Mouse (Mus musculus): ENCODE data around the gene Tpm1.
A peak's percentile ranks its signal among the peaks of the same experiment; 100 is the strongest.

Gene Tpm1

GRCm38 (mm10) chr9:67046881-67047605, 2.2 kb downstream of the Tpm1 start:
- DNase-seq (ENCODE audit: low read depth in 1 of 2, low spot score in 2 of 2), result no peak

DNA sequence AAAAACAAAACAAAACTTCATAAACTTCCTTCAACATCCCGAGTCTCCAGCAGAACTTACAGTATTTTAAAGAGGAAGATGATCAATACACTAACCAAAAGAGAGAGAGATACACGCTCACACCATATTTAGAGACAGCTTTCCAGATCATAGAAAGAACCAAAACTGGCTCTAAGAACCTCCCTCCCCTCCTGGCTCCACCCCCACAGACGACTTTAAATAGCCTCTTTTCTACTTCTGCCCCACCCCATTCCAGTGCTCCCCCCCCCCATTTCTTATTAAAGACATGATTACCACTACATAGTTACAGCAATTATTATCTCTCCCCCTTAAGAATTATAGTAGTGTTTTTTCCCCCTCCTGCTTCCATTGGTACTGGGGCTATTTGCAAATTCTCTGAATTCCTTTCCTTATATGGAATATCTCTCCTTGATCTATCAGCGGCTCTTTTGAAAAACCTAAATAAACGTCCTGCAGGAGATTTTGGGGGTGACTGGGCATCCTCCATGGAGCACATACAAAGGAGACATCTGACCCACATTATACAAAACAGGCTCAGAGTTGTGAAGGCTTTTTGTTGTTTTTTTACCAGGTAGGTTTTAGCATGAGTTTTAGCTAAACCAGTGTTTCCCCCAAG, 3.1 kb downstream of the Tpm1 start:
- DNase-seq (ENCODE audit: low read depth in 1 of 2, low spot score in 2 of 2), result no peak

- no peak for DNase-seq (ENCODE audit: low read depth in 1 of 2, low spot score in 2 of 2)
Measured at GRCm38 (mm10) chr9:67045306-67045675, 3.9 kb downstream of the Tpm1 start.

- DNase-seq (ENCODE audit: low read depth in 1 of 2, low spot score in 2 of 2), result no peak
Measured at GRCm38 (mm10) chr9:67044551-67045305, 4.5 kb downstream of the Tpm1 start.

- DNase-seq (ENCODE audit: low read depth in 1 of 2, low spot score in 2 of 2), result peak; percentile 91 to 94
Measured at GRCm38 (mm10) chr9:67043231-67044199, 5.7 kb downstream of the Tpm1 start.

DNA sequence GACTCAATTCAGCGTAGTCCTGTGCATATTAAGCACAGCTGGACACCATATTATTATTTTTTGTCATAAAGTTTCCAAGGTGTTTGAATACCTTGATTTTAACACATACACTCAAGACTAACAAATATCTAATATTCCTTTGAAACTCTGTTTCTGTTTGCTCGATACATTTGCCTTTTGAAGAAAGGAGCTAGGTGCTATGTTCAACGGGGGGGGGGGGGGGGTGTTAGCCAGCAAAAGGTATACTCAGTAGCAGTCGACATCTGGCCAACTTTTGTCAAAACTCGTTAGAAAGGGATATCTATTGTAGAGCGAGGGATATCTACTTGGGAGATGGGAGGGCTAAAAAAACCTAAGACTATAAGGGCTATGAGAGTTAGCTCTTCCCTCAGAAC, 6.4 kb downstream of the Tpm1 start:
- no peak for DNase-seq (ENCODE audit: low read depth in 1 of 2, low spot score in 2 of 2)

DNA sequence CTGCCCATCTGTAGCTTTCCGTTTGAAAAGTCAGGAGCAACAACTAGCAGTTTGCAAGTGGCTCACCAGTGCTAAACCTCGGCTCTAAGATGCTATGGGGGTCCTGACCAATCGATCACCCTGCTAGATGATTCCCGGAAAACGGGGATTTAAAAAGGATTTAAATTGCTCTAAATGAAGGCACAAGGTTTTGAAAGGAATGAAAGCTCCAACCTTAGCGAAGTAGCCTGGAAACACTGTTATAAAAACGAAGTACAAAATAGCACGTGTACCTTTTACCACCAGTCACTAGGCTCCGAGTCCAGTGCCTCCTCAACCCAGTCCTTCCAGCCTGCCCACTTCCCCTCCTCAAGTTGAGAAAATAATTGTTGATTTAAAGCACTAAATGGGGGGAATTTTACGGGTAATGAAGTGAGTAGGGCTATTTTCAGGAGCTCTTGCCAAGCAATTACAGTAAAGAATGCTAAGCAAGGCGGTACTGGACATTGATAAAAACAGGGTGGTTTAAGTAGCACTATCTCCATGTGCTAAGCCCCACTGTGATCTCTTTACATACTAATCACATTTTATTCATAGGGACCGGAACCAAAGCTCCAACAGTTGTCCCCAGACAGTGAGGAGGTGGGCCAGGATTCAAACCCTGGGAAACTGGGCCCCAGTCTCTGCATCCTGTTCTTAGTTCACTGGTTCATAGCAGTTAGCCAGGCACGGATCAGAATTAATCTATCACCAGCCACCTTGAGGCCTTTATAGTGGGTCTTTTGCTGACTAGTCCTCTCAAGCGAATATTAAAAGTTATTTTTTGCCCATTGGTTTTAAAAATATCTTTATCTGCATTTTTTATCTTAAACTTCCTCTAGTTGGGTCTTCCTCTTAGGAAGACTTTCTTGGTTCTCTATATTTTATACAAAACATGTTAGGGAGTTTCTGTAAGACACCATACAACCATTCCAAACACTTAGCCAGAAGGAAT, 7.1 kb downstream of the Tpm1 start:
- DNase-seq (ENCODE audit: low read depth in 1 of 2, low spot score in 2 of 2), result no peak

- DNase-seq (ENCODE audit: low read depth in 1 of 2, low spot score in 2 of 2), result no peak
Measured at GRCm38 (mm10) chr9:67040963-67041839, 8.0 kb downstream of the Tpm1 start.

GRCm38 (mm10) chr9:67039867-67040266, 9.3 kb downstream of the Tpm1 start:
- DNase-seq (ENCODE audit: low read depth in 1 of 2, low spot score in 2 of 2), result no peak

DNA sequence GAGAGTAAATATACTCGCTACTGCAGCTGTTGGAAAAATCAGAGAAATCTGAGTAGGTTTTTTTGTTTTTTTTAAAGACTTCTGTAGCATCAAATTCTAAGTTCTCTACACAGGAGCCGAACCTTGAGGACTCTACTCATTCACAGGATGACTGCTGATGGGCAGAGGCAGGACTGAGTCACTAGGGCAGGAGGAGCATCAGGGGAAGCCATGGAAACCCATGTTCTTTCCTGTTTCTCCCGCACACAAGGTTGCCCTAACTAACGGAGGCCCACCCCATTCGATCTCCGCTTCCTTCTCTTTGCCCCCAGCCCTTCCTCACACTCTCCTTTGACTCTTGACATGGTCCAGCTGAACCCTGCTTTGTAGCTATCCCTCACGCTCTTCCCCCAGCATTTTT, 10.5 kb downstream of the Tpm1 start:
- no peak for DNase-seq (ENCODE audit: low read depth in 1 of 2, low spot score in 2 of 2)

GRCm38 (mm10) chr9:67037666-67038065, 11.5 kb downstream of the Tpm1 start:
- no peak for DNase-seq (ENCODE audit: low read depth in 1 of 2, low spot score in 2 of 2)

- no peak for DNase-seq (ENCODE audit: low read depth in 1 of 2, low spot score in 2 of 2)
Measured at GRCm38 (mm10) chr9:67036527-67037118, 12.6 kb downstream of the Tpm1 start.

DNA sequence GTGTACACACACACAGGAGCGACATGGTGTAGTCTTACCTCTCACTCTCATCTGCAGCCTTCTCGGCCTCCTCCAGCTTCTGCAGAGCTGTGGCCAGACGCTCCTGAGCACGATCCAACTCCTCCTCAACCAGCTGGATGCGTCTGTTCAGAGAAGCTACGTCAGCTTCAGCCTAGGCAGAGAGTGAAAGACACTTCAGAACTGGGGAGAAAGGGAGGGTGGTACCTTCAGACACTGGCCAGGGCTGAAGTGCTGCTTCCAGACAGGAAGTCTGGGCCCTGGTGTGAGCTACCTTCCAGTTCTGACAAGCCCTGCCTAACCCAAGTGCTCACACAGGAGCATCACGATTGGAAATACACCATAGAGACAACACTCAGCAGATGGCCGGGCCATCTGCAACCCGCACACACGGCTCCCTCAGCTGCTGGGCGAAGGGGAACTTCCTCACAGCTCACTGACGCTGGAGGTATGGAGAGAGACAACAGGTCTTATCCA, 13.2 kb downstream of the Tpm1 start:
- DNase-seq (ENCODE audit: low read depth in 1 of 2, low spot score in 2 of 2), result no peak

DNA sequence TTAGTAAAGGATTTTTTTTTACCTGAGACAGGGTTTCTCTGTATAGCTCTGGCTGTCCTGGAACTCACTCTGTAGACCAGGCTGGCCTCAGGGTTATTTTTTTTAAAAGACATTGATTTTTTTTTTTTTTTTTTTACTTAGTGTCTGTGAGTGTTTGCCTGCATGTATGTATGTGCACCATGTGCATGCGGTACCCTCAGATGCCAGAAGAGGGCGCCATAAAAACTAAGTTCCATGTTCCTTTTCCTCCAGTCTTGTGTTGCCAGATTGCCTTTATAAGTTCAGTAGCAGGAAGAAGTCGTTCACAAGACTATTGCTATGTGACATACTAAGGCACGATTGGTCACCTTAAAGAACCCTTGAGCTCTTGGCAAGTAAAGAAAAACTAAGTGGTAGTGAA, 14.5 kb downstream of the Tpm1 start:
- no peak for DNase-seq (ENCODE audit: low read depth in 1 of 2, low spot score in 2 of 2)

GRCm38 (mm10) chr9:67033016-67033415, 16.2 kb downstream of the Tpm1 start:
- no peak for DNase-seq (ENCODE audit: low read depth in 1 of 2, low spot score in 2 of 2)

GRCm38 (mm10) chr9:67032611-67033010, 16.6 kb downstream of the Tpm1 start:
- no peak for DNase-seq (ENCODE audit: low read depth in 1 of 2, low spot score in 2 of 2)

DNA sequence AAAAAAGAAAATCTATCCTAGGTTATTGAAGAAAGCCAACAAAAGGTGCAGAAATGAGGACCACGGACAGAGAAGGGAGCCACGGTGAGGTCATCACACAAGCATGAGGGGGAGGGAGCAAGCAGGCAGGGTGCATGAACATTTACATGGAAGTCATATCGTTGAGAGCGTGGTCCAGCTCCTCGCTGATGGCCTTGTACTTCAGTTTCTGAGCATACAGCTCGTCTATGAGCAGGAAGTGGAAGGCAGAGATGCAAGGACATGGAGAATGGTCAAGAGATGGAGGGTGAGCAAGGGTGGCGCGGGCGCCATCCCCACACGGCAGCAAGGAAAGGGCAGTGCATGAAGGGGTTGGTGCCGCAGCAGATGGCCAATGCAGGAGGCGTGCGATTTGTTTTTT, 19.7 kb downstream of the Tpm1 start:
- DNase-seq (ENCODE audit: low read depth in 1 of 2, low spot score in 2 of 2), result no peak

DNA sequence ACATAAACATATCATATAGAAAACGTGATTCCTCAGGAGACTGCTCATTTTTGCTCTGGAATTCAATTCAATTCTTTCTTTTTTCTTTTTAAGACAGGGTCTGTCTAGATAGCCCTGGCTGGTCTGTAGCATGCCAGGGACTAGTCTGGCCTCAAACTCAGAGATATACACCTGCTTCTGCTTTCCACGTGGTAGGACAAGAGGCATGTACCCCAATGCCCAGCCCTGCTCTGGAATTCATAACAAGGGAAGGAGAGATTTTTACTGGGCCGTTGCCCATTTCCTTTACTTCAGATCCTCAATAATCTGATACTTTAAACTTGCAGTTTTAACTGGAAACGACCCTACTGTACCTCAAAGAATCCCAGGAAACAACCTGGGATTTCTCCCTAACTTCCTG, 20.3 kb downstream of the Tpm1 start:
- no peak for DNase-seq (ENCODE audit: low read depth in 1 of 2, low spot score in 2 of 2)

Measured in monocyte, adult 2 months (primary cell).